Mouse (Mus musculus) layer of hippocampus, postnatal 10 days (tissue): ENCODE data around the gene Tcf7l2. TPM values are rescaled to one million over a fixed set of nuclear protein-coding genes. Genes with fewer than 3 reads are reported as not detected.
A peak's percentile ranks its signal among the peaks of the same experiment; 100 is the strongest.

Experiments used
- DNase-seq, 2 experiments: peaks; one replicate each; pipeline ENCODE4 v3.0.0; 2021; ENCODE audit warnings: low spot score in 2 of 2
- total RNA-seq, 2 experiments: library from RNA; stranded (reverse); gene quantifications; 2 replicates each; pipeline ENCODE4 v1.2.3; 2021

Gene Tcf7l2
- total RNA-seq, 2 experiments from 2014 or later, result 14.2 to 26.1 TPM

GRCm38 (mm10) chr19:55825001-55825827 lies 83.6 kb downstream of the Tcf7l2 start:
- peak; percentile 43 to 55 for DNase-seq

- DNase-seq, result peak; percentile 41 to 44
These were observed 84.4 kb downstream of the Tcf7l2 start for GRCm38 (mm10) chr19:55825951-55826507.

GRCm38 (mm10) chr19:55827613-55828259 lies 86.1 kb downstream of the Tcf7l2 start:
- DNase-seq, result no peak

- no peak for DNase-seq
These were observed 89.4 kb downstream of the Tcf7l2 start for GRCm38 (mm10) chr19:55830976-55831559.

GRCm38 (mm10) chr19:55832122-55832521 lies 90.5 kb downstream of the Tcf7l2 start:
- DNase-seq, result no peak

GRCm38 (mm10) chr19:55833807-55834385 lies 92.3 kb downstream of the Tcf7l2 start:
- DNase-seq, result no peak

- DNase-seq, result no peak
These were observed 95.5 kb downstream of the Tcf7l2 start for GRCm38 (mm10) chr19:55836930-55837687.

- no peak for DNase-seq
These were observed 96.3 kb downstream of the Tcf7l2 start for GRCm38 (mm10) chr19:55837924-55838323.

GRCm38 (mm10) chr19:55838389-55839035 lies 96.9 kb downstream of the Tcf7l2 start:
- DNase-seq, result no peak

- DNase-seq, result no peak
These were observed 97.5 kb downstream of the Tcf7l2 start for GRCm38 (mm10) chr19:55839036-55839555.

- DNase-seq, result no peak
These were observed 99.0 kb downstream of the Tcf7l2 start for GRCm38 (mm10) chr19:55840499-55841121.

- DNase-seq, result no peak
These were observed 100.4 kb downstream of the Tcf7l2 start for GRCm38 (mm10) chr19:55842046-55842445.

- no peak for DNase-seq
These were observed 101.7 kb downstream of the Tcf7l2 start for GRCm38 (mm10) chr19:55843111-55843887.

- no peak for DNase-seq
These were observed 104.1 kb downstream of the Tcf7l2 start for GRCm38 (mm10) chr19:55845702-55846101.

GRCm38 (mm10) chr19:55846256-55846655 lies 104.6 kb downstream of the Tcf7l2 start:
- no peak for DNase-seq

GRCm38 (mm10) chr19:55847043-55847442 lies 105.4 kb downstream of the Tcf7l2 start:
- no peak for DNase-seq

- peak; percentile 52 to 64 for DNase-seq
These were observed 108.9 kb downstream of the Tcf7l2 start for GRCm38 (mm10) chr19:55850402-55851078.
